Mouse (Mus musculus): Measurements from ENCODE around the gene Pfkfb2. TPM values are rescaled to one million over a fixed set of nuclear protein-coding genes. Genes with fewer than 3 reads are reported as not detected.

Pfkfb2 gene
- polyA plus RNA-seq, 1 experiment from 2014 or later = 12.1 TPM

GRCm38 (mm10) chr1:130716218-130716512, 12.9 kb downstream of the Pfkfb2 start:
- Histone ChIP-seq H3K27ac (ENCODE audit: low read length) (peak overlapping the region; percentile 86), H3K27me3 (replicated peaks; ENCODE audit: control insufficient read depth, insufficient read depth, low read length) (no peaks in the 10 kb centered on the region), H3K4me2 (ENCODE audit: low read depth, low read length) (peak overlapping the region; percentile 79), H3K36me3 (ENCODE audit: control insufficient read depth, insufficient read depth, low read length) (0 out of 2 replicates have a peak, but pooled peaks cover 3% of the 10 kb centered on the region), H3K4me3 (ENCODE audit: low read length) (peak overlapping the region; percentile 98), H3K9ac (ENCODE audit: low read depth, low read length) (peak overlapping the region; percentile 99), H3K9me3 (ENCODE audit: control insufficient read depth, low read length) (no peaks in the 10 kb centered on the region), H3K4me1 (ENCODE audit: control insufficient read depth, insufficient read depth, low read length) (peaks cover 18% of the 10 kb centered on the region)
- WGBS = 0% methylated on average over 3 of the region's 3 CpGs
- peak; percentile 17 for ATAC-seq

- under 1% methylated on average over 38 of the region's 38 CpGs for WGBS
- peak within 1 kb of the TSS; percentile 79 for H3K4me2 ChIP-seq (ENCODE audit: low read depth, low read length)
- peak; percentile 97 for ATAC-seq
- H3K4me3 ChIP-seq (ENCODE audit: low read length) = peak within 1 kb of the TSS; percentile 98
- H3K36me3 ChIP-seq (ENCODE audit: control insufficient read depth, insufficient read depth, low read length) = 0 out of 2 replicates have a peak, but pooled peaks cover 3% of the 10 kb centered on the region
- peaks cover 18% of the 10 kb centered on the region for H3K4me1 ChIP-seq (ENCODE audit: control insufficient read depth, insufficient read depth, low read length)
- no peaks in the 10 kb centered on the region for H3K9me3 ChIP-seq (ENCODE audit: control insufficient read depth, low read length)
- peak within 1 kb of the TSS; percentile 86 for H3K27ac ChIP-seq (ENCODE audit: low read length)
- peak within 1 kb of the TSS; percentile 99 for H3K9ac ChIP-seq (ENCODE audit: low read depth, low read length)
- H3K27me3 ChIP-seq (replicated peaks; ENCODE audit: control insufficient read depth, insufficient read depth, low read length) = no peaks in the 10 kb centered on the region
These were observed 13.4 kb downstream of the Pfkfb2 start, which contains the start of gene Gm29427 for GRCm38 (mm10) chr1:130715561-130716217. Gene Gm29427, minus strand, starts transcription at chr1:130715799.

GRCm38 (mm10) chr1:130714046-130714445, 15.0 kb downstream of the Pfkfb2 start:
- WGBS = 74% methylated on average over 4 of the region's 4 CpGs
- no peaks in the 10 kb centered on the region for H3K27me3 ChIP-seq (replicated peaks; ENCODE audit: control insufficient read depth, insufficient read depth, low read length)
- H3K9ac ChIP-seq (ENCODE audit: low read depth, low read length) = no peak overlapping the region
- H3K9me3 ChIP-seq (ENCODE audit: control insufficient read depth, low read length) = no peaks in the 10 kb centered on the region
- 0 out of 2 replicates have a peak, but pooled peaks cover 3% of the 10 kb centered on the region for H3K36me3 ChIP-seq (ENCODE audit: control insufficient read depth, insufficient read depth, low read length)
- H3K4me2 ChIP-seq (ENCODE audit: low read depth, low read length) = peak overlapping the region; percentile 79; the same call in 1 of the 2 replicates
- no peak overlapping the region for H3K4me3 ChIP-seq (ENCODE audit: low read length)
- H3K4me1 ChIP-seq (ENCODE audit: control insufficient read depth, insufficient read depth, low read length) = peaks cover 15% of the 10 kb centered on the region
- H3K27ac ChIP-seq (ENCODE audit: low read length) = no peak overlapping the region
- ATAC-seq = no peak

- Histone ChIP-seq H3K9me3 (ENCODE audit: control insufficient read depth, low read length) (no peaks in the 10 kb centered on the region), H3K4me1 (ENCODE audit: control insufficient read depth, insufficient read depth, low read length) (peaks cover 10% of the 10 kb centered on the region), H3K4me2 (ENCODE audit: low read depth, low read length) (no peak overlapping the region), H3K36me3 (ENCODE audit: control insufficient read depth, insufficient read depth, low read length) (peaks cover 9% of the 10 kb centered on the region; the same call in 1 of the 2 replicates), H3K9ac (ENCODE audit: low read depth, low read length) (no peak overlapping the region), H3K4me3 (ENCODE audit: low read length) (no peak overlapping the region), H3K27ac (ENCODE audit: low read length) (no peak overlapping the region), H3K27me3 (replicated peaks; ENCODE audit: control insufficient read depth, insufficient read depth, low read length) (no peaks in the 10 kb centered on the region)
- no peak for ATAC-seq
- WGBS = 92% methylated on average over 22 of the region's 22 CpGs
These were observed 18.6 kb downstream of the Pfkfb2 start for GRCm38 (mm10) chr1:130710283-130711080.

DNA sequence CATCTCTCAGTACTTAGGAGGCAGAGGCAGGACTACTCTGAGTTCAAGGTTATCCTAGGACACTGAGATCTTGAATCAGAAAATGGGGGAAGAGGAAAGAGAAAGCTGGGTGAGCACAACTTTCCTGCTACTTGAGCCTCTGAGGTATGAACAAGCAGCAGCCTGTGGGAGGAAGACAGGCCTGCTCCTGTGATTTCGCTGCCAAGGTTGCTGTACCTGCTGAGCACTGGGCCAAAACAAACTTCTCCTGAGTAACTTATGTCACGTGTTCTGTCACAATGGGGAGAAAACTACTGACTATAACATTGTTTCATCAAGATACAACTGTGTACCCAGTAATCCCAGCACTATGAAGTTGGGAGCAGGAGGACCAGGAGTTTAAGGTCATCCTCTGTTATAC, 25.4 kb downstream of the Pfkfb2 start:
- no peak for ATAC-seq
- 91% methylated on average over 2 of the region's 2 CpGs for WGBS
- no peaks in the 10 kb centered on the region for H3K9me3 ChIP-seq (ENCODE audit: control insufficient read depth, low read length)

DNA sequence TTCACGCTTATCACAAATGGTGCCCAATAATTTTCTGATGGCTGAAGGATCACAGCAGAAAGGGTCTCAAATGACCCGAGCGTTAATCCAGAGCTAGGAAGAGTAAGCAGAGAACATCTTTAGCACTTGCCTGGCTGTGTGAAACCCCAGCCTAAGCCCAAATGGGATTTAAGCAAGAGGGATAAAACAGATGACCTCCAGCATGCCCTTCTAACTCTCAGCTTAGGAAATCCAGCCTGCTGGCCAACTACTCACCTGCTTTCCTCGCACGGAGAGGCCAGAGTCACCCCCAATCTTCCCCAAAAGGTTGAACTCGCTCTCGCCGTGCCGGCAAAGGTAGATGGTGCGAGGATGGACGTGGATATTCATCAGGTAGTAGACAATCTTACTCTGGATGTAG, 27.1 kb downstream of the Pfkfb2 start:
- Histone ChIP-seq H3K27ac (ENCODE audit: low read length) (no peak overlapping the region), H3K27me3 (replicated peaks; ENCODE audit: control insufficient read depth, insufficient read depth, low read length) (no peaks in the 10 kb centered on the region), H3K36me3 (ENCODE audit: control insufficient read depth, insufficient read depth, low read length) (peaks cover 14% of the 10 kb centered on the region), H3K4me3 (ENCODE audit: low read length) (no peak overlapping the region), H3K4me2 (ENCODE audit: low read depth, low read length) (no peak overlapping the region), H3K9me3 (ENCODE audit: control insufficient read depth, low read length) (no peaks in the 10 kb centered on the region), H3K9ac (ENCODE audit: low read depth, low read length) (no peak overlapping the region), H3K4me1 (ENCODE audit: control insufficient read depth, insufficient read depth, low read length) (no peaks in the 10 kb centered on the region)
- no peak for ATAC-seq
- 97% methylated on average over 11 of the region's 11 CpGs for WGBS

More for the DNA sequence above, 25.4 kb downstream of the Pfkfb2 start:
- H3K4me1 ChIP-seq (ENCODE audit: control insufficient read depth, insufficient read depth, low read length) = no peaks in the 10 kb centered on the region
- no peak overlapping the region for H3K4me2 ChIP-seq (ENCODE audit: low read depth, low read length)
- H3K27ac ChIP-seq (ENCODE audit: low read length) = no peak overlapping the region
- no peak overlapping the region for H3K9ac ChIP-seq (ENCODE audit: low read depth, low read length)
- H3K4me3 ChIP-seq (ENCODE audit: low read length) = no peak overlapping the region
- H3K36me3 ChIP-seq (ENCODE audit: control insufficient read depth, insufficient read depth, low read length) = peaks cover 11% of the 10 kb centered on the region
- no peaks in the 10 kb centered on the region for H3K27me3 ChIP-seq (replicated peaks; ENCODE audit: control insufficient read depth, insufficient read depth, low read length)

DNA sequence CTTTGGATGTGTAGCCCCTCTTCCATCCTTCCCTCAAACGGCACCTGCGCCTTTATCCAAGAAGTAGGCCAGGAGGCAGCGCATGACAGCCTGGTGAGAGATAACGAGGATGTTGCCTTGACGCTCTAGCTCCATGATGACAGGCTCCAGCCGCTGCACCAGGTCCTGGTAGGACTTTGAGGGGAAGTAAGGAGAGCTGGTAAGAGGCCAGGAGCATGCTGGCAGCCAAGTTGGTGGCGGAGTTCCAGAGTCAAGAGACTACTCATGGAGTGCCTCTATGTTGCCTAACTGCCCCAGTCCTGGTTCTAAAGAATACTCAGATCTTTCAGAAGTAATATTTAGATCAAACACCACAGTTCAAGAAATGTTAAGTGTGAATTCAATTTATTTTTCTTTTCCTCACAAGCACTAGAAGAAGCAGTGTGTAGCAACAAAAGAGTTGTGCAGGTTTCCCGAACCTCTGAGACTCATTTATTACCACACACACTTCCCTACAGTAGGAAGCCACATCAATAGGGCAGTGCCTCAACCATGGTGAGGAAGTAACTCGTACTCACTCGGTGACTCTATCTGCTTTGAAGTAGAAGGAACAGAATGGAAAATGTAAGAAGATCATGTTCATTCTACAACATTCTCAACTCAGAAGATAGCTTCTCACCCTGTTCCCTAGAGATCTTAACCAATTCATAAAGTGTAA, 29.0 kb downstream of the Pfkfb2 start:
- no peak overlapping the region for H3K27ac ChIP-seq (ENCODE audit: low read length)
- no peak overlapping the region for H3K4me3 ChIP-seq (ENCODE audit: low read length)
- H3K36me3 ChIP-seq (ENCODE audit: control insufficient read depth, insufficient read depth, low read length) = peaks cover 12% of the 10 kb centered on the region
- no peaks in the 10 kb centered on the region for H3K9me3 ChIP-seq (ENCODE audit: control insufficient read depth, low read length)
- no peak overlapping the region for H3K9ac ChIP-seq (ENCODE audit: low read depth, low read length)
- H3K27me3 ChIP-seq (replicated peaks; ENCODE audit: control insufficient read depth, insufficient read depth, low read length) = no peaks in the 10 kb centered on the region
- no peak overlapping the region for H3K4me2 ChIP-seq (ENCODE audit: low read depth, low read length)
- ATAC-seq = no peak
- WGBS = 92% methylated on average over 10 of the region's 10 CpGs
- no peaks in the 10 kb centered on the region for H3K4me1 ChIP-seq (ENCODE audit: control insufficient read depth, insufficient read depth, low read length)

DNA sequence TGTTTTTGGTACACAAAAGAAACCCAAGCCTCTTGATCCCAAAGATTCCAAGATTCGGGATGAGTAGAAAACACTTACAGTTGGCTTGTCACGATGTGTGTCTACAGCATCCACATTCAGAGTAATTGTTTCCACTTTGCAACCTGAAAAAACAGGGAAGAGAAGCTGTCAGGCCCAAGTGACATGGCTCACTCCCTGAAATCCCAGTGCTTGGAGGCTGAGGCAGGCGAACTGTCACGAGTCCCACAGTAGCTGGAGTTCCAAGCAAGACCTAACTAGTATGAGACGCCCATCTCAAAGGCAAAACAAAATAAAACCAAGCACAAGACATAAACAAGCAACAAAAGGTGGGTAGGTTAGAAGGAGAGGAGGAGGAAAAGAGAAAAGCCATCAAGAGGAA, 30.5 kb downstream of the Pfkfb2 start:
- Histone ChIP-seq H3K9me3 (ENCODE audit: control insufficient read depth, low read length) (no peaks in the 10 kb centered on the region), H3K36me3 (ENCODE audit: control insufficient read depth, insufficient read depth, low read length) (peaks cover 12% of the 10 kb centered on the region), H3K9ac (ENCODE audit: low read depth, low read length) (no peak overlapping the region), H3K4me2 (ENCODE audit: low read depth, low read length) (no peak overlapping the region), H3K4me3 (ENCODE audit: low read length) (no peak overlapping the region), H3K27me3 (replicated peaks; ENCODE audit: control insufficient read depth, insufficient read depth, low read length) (no peaks in the 10 kb centered on the region), H3K4me1 (ENCODE audit: control insufficient read depth, insufficient read depth, low read length) (no peaks in the 10 kb centered on the region), H3K27ac (ENCODE audit: low read length) (no peak overlapping the region)
- 94% methylated on average over 5 of the region's 5 CpGs for WGBS
- ATAC-seq = no peak

DNA sequence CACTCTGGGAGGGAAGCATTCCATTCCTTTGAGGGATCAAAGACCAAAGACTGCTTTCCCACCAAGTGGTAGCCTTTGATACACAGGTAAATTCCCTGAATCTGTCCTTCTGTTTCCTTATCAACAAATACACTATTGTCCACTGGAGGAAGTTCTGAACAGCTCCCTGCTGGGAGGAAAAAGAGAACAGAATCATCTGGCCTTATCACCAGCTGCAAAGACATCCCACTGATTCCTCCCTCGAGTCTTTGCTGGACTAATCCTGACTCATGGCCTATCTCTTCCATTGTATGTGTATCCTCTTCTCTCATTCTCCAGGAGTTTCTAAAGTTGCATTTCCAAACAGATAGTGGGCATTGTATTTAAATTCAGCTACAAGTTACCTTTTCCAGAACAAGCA, 45.1 kb downstream of the Pfkfb2 start:
- no peak for ATAC-seq
- Histone ChIP-seq H3K9me3 (ENCODE audit: control insufficient read depth, low read length) (no peaks in the 10 kb centered on the region), H3K4me2 (ENCODE audit: low read depth, low read length) (no peak overlapping the region), H3K4me1 (ENCODE audit: control insufficient read depth, insufficient read depth, low read length) (peaks cover 14% of the 10 kb centered on the region), H3K27me3 (replicated peaks; ENCODE audit: control insufficient read depth, insufficient read depth, low read length) (no peaks in the 10 kb centered on the region), H3K36me3 (ENCODE audit: control insufficient read depth, insufficient read depth, low read length) (no peaks in the 10 kb centered on the region), H3K9ac (ENCODE audit: low read depth, low read length) (no peak overlapping the region), H3K27ac (ENCODE audit: low read length) (no peak overlapping the region), H3K4me3 (ENCODE audit: low read length) (no peak overlapping the region)
- WGBS = 53% methylated on average over 1 of the region's 1 CpGs

All from intestine, embryonic 16.5 days (tissue).